Mouse (Mus musculus): ENCODE measurements around the gene Stk39. TPM values are rescaled to one million over a fixed set of nuclear protein-coding genes. Genes with fewer than 3 reads are reported as not detected.

Stk39 gene
- polyA plus RNA-seq, 1 experiment, result 26.3 TPM

DNA sequence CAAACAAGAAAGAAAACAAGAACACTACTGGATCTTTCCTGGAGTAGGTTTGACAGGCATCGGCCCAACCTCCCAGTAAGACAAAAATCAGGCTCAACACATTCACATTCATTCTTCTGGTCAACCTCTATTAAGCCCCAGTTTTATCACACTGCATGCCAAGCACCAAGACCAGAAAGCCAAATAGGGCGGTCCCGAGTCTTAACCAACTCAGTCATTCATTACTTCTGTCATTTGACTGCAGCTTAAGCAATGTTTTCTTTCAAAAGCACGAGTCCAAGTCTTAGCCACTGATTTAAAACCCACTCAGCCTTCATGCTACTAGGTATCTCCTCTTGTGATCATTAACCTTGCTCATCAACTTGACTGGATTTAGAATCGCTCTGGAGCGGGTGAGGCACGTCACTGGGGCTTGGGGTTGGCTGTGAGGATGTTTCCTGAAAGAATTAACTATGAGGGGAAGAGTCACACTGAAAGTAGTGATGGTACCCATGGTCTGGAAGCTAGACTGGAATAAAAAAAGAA lies 129.9 kb downstream of the Stk39 start:
- Histone ChIP-seq H3K27ac (ENCODE audit: insufficient read depth, low read length) (no peak overlapping the region), H3K4me3 (ENCODE audit: insufficient read depth, low read length) (no peak overlapping the region), H3K4me1 (ENCODE audit: control insufficient read depth, insufficient read depth, low read length) (no peaks in the 10 kb centered on the region)
- no peak for TF ChIP-seq POLR2A (IDR thresholded peaks at IDR 0.05; ENCODE audit: low read depth, low read length)

DNA sequence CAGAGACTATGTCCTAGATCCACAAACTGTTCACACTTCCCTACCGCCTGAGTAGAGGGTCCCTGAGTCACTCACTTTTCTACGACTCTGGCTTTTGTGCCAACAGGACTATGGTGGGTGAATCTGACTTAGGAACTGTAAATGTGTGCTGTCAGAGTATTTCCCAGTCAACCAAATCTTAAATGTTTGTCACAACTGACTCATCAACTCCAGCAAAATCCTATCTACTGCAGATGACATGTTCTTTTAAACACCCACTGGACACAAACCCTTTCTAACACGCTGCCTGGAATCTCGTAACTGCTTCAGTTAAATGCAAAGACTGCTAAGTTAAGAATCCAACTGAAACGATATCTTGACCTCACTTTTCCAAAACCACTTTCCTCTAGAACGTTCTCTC lies 135.2 kb downstream of the Stk39 start:
- Histone ChIP-seq H3K4me1 (ENCODE audit: control insufficient read depth, insufficient read depth, low read length) (no peaks in the 10 kb centered on the region), H3K4me3 (ENCODE audit: insufficient read depth, low read length) (no peak overlapping the region), H3K27ac (ENCODE audit: insufficient read depth, low read length) (no peak overlapping the region)
- TF ChIP-seq POLR2A (IDR thresholded peaks at IDR 0.05; ENCODE audit: low read depth, low read length), result no peak

DNA sequence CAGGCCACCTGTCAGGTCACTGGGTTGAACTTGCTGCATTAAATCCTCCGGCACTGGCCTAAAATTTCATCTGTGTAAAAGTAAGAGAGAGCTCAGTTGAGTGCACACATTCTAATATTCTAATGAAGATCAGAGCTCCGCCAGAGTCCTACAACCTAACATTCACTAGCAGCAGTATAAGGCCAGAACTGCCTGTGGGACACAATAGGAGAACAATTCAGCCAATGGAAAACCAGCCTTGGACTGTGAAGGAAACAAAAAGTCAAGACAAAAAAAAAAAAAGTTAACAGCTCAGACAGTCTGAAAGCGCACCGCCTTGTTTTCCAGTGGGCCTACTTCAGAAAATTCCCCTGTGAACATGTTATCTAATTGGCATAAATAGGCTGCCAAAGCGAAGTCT lies 137.1 kb downstream of the Stk39 start:
- Histone ChIP-seq H3K4me3 (ENCODE audit: insufficient read depth, low read length) (no peak overlapping the region), H3K4me1 (ENCODE audit: control insufficient read depth, insufficient read depth, low read length) (no peaks in the 10 kb centered on the region), H3K27ac (ENCODE audit: insufficient read depth, low read length) (no peak overlapping the region)
- TF ChIP-seq CTCF (IDR thresholded peaks at IDR 0.05; ENCODE audit: borderline replicate concordance, insufficient read depth, low read length) (no peak), POLR2A (IDR thresholded peaks at IDR 0.05; ENCODE audit: low read depth, low read length) (no peak)

DNA sequence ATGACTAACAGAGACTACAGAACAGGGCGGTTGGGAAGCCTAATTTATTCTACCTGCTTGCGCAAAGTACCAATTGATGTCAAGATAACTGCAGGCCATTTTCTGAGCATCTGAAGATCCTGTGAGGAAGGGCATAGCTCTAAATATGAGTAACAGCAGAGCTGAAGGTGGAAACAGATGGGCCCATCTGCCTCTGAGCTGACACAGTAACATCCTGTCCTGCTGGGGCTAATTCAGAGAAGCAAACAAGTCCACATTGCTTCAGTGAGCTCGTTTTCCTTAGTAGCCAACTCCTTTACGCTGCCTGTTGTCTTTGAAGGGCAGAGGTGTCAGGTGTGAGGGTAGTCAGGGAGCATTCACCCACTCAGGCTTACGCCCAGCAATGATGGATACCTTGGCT lies 146.8 kb downstream of the Stk39 start:
- H3K27ac ChIP-seq (ENCODE audit: insufficient read depth, low read length), result no peak overlapping the region
- no peaks in the 10 kb centered on the region for H3K4me1 ChIP-seq (ENCODE audit: control insufficient read depth, insufficient read depth, low read length)
- no peak overlapping the region for H3K4me3 ChIP-seq (ENCODE audit: insufficient read depth, low read length)
- TF ChIP-seq POLR2A (IDR thresholded peaks at IDR 0.05; ENCODE audit: low read depth, low read length) (no peak), CTCF (IDR thresholded peaks at IDR 0.05; ENCODE audit: borderline replicate concordance, insufficient read depth, low read length) (no peak)

DNA sequence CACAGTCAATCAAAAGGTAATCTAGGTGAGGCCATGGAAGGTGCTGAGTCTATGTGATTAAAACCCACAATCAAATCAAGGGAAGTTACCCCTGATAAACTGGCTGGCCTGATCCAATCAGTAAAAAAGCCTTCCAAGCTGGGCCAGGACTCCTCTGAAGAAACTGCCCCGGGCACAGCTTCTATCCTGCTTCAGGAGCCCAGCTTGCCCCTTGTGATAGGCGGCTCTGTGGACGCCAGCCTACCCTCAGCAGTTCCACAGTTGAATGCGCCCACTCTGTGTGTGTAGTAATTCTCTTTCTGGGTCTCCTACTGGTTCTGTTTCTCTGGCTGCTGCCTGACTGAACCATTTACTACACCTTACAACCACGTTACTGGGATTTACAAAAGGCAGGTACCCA lies 150.8 kb downstream of the Stk39 start:
- H3K4me3 ChIP-seq (ENCODE audit: insufficient read depth, low read length), result no peak overlapping the region
- 0 out of 2 replicates have a peak, but pooled peaks cover 3% of the 10 kb centered on the region for H3K4me1 ChIP-seq (ENCODE audit: control insufficient read depth, insufficient read depth, low read length)
- no peak overlapping the region for H3K27ac ChIP-seq (ENCODE audit: insufficient read depth, low read length)
- no peak for TF ChIP-seq POLR2A (IDR thresholded peaks at IDR 0.05; ENCODE audit: low read depth, low read length)
- no peak for TF ChIP-seq CTCF (IDR thresholded peaks at IDR 0.05; ENCODE audit: borderline replicate concordance, insufficient read depth, low read length)

- Histone ChIP-seq H3K27ac (ENCODE audit: insufficient read depth, low read length) (no peak overlapping the region), H3K4me1 (ENCODE audit: control insufficient read depth, insufficient read depth, low read length) (0 out of 2 replicates have a peak, but pooled peaks cover 3% of the 10 kb centered on the region), H3K4me3 (ENCODE audit: insufficient read depth, low read length) (no peak overlapping the region)
- TF ChIP-seq CTCF (IDR thresholded peaks at IDR 0.05; ENCODE audit: borderline replicate concordance, insufficient read depth, low read length) (no peak), POLR2A (IDR thresholded peaks at IDR 0.05; ENCODE audit: low read depth, low read length) (no peak)
Measured at GRCm38 (mm10) chr2:68320670-68321069, 151.4 kb downstream of the Stk39 start.

DNA sequence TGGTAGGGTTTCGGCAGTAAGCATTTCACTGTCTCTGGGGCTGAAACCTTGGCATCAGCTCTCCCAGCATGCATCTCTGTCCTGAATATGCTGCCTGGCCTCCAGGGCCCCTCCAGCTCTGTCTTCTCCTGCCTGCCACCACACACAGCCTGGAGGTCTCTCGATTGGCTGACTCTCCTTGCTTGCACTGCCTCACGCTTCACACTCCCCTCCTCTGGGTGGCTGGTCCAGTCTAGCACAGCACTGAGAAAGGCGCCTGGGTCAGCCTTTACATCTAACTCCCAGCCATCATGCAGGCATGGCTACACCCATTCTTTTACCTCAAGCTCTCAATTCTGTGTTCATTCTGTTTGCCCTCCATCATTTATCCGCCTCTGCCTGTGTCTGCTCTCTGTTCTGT lies 153.6 kb downstream of the Stk39 start:
- Histone ChIP-seq H3K4me3 (ENCODE audit: insufficient read depth, low read length) (no peak overlapping the region), H3K4me1 (ENCODE audit: control insufficient read depth, insufficient read depth, low read length) (0 out of 2 replicates have a peak, but pooled peaks cover 3% of the 10 kb centered on the region), H3K27ac (ENCODE audit: insufficient read depth, low read length) (no peak overlapping the region)
- no peak for TF ChIP-seq POLR2A (IDR thresholded peaks at IDR 0.05; ENCODE audit: low read depth, low read length)
- no peak for TF ChIP-seq CTCF (IDR thresholded peaks at IDR 0.05; ENCODE audit: borderline replicate concordance, insufficient read depth, low read length)

GRCm38 (mm10) chr2:68317895-68318294 lies 154.2 kb downstream of the Stk39 start:
- Histone ChIP-seq H3K4me3 (ENCODE audit: insufficient read depth, low read length) (no peak overlapping the region), H3K4me1 (ENCODE audit: control insufficient read depth, insufficient read depth, low read length) (0 out of 2 replicates have a peak, but pooled peaks cover 3% of the 10 kb centered on the region), H3K27ac (ENCODE audit: insufficient read depth, low read length) (no peak overlapping the region)
- no peak for TF ChIP-seq CTCF (IDR thresholded peaks at IDR 0.05; ENCODE audit: borderline replicate concordance, insufficient read depth, low read length)

- Histone ChIP-seq H3K4me3 (ENCODE audit: insufficient read depth, low read length) (no peak overlapping the region), H3K4me1 (ENCODE audit: control insufficient read depth, insufficient read depth, low read length) (0 out of 2 replicates have a peak, but pooled peaks cover 3% of the 10 kb centered on the region), H3K27ac (ENCODE audit: insufficient read depth, low read length) (no peak overlapping the region)
- no peak for TF ChIP-seq POLR2A (IDR thresholded peaks at IDR 0.05; ENCODE audit: low read depth, low read length)
- TF ChIP-seq CTCF (IDR thresholded peaks at IDR 0.05; ENCODE audit: borderline replicate concordance, insufficient read depth, low read length), result no peak
Measured at GRCm38 (mm10) chr2:68317452-68317851, 154.6 kb downstream of the Stk39 start.

GRCm38 (mm10) chr2:68315258-68315657 lies 156.8 kb downstream of the Stk39 start:
- TF ChIP-seq CTCF (IDR thresholded peaks at IDR 0.05; ENCODE audit: borderline replicate concordance, insufficient read depth, low read length) (no peak), POLR2A (IDR thresholded peaks at IDR 0.05; ENCODE audit: low read depth, low read length) (no peak)
- Histone ChIP-seq H3K27ac (ENCODE audit: insufficient read depth, low read length) (no peak overlapping the region), H3K4me1 (ENCODE audit: control insufficient read depth, insufficient read depth, low read length) (0 out of 2 replicates have a peak, but pooled peaks cover 3% of the 10 kb centered on the region), H3K4me3 (ENCODE audit: insufficient read depth, low read length) (no peak overlapping the region)

DNA sequence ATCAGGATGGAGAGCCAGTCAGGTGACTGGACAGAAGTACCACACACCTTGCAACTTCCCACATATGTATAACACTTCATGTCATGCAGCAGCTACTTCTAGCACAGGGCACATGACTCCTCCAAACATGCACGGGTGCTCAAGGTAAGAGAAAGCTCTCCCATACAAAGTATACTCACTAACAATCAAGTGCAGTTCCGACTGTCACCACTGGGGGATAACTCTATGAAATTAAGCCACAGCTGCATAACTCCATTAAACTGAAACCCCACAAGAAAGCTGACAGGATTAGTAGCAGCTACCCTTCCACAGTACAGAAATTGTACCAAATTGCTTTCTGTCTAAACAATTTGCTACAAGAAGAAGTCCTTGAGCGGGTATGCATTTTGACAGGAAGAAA lies 161.9 kb downstream of the Stk39 start:
- Histone ChIP-seq H3K27ac (ENCODE audit: insufficient read depth, low read length) (no peak overlapping the region), H3K4me3 (ENCODE audit: insufficient read depth, low read length) (no peak overlapping the region), H3K4me1 (ENCODE audit: control insufficient read depth, insufficient read depth, low read length) (no peaks in the 10 kb centered on the region)
- TF ChIP-seq POLR2A (IDR thresholded peaks at IDR 0.05; ENCODE audit: low read depth, low read length), result no peak
- no peak for TF ChIP-seq CTCF (IDR thresholded peaks at IDR 0.05; ENCODE audit: borderline replicate concordance, insufficient read depth, low read length)
